Mouse (Mus musculus) E14TG2a.4 (cell line): ENCODE measurements around the gene Chmp1a.
A peak's percentile ranks its signal among the peaks of the same experiment; 100 is the strongest.

Source experiments
- H3K27me3 ChIP-seq: 2 replicates; pipeline ENCODE4 v1.6.1; 2014; ENCODE audit warnings: low read length, control low read depth; ENCODE audit not compliant: insufficient read depth
- H3K36me3 ChIP-seq: 2 replicates; pipeline ENCODE4 v1.6.1; 2014; ENCODE audit warnings: low read length, control low read depth; ENCODE audit not compliant: insufficient read depth
- H3K4me1 ChIP-seq: replicated peaks from 2 replicates; pipeline ENCODE4 v1.6.1; 2014; ENCODE audit warnings: low read depth, low read length, control low read depth
- H3K4me3 ChIP-seq: replicated peaks from 2 replicates; pipeline ENCODE4 v1.5.1; 2014; ENCODE audit warnings: mild to moderate bottlenecking, low read length
- H3K9me3 ChIP-seq: 2 replicates; pipeline ENCODE4 v1.6.1; 2014; ENCODE audit warnings: low read length, control low read depth
- CTCF ChIP-seq: conservative IDR thresholded peaks from 2 replicates; pipeline ENCODE4 v1.5.1; 2014; ENCODE audit warnings: low read length
- NANOG ChIP-seq: IDR thresholded peaks from 2 replicates; pipeline ENCODE4 v1.6.1; 2014; ENCODE audit warnings: borderline replicate concordance, low read length, mixed read lengths
- POU5F1 ChIP-seq: IDR thresholded peaks from 2 replicates; pipeline ENCODE4 v1.6.1; 2014; ENCODE audit warnings: low read length, borderline replicate concordance

Gene Chmp1a

DNA sequence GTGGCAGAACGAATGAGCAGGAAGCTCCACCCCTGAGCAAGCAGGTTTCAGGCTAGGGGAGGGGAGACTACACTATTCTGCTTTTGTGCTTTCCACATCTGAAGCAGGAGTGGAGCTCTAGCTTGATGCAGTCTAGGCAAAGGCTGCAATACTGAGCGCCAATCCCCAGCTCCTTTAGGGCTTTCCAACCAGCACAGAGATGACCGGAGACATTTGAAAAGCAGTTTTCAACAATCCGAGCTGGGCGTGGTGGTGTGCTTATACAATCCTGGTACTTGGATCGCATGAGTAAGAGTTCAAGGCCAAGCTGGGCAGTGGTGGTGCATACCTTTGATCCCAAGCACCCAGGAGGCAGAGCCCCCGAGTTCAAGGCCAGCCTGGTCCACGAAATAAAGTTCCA lies 20.7 kb downstream of the Chmp1a start:
- no peak for TF ChIP-seq NANOG
- TF ChIP-seq CTCF: no peak
- TF ChIP-seq POU5F1: no peak

DNA sequence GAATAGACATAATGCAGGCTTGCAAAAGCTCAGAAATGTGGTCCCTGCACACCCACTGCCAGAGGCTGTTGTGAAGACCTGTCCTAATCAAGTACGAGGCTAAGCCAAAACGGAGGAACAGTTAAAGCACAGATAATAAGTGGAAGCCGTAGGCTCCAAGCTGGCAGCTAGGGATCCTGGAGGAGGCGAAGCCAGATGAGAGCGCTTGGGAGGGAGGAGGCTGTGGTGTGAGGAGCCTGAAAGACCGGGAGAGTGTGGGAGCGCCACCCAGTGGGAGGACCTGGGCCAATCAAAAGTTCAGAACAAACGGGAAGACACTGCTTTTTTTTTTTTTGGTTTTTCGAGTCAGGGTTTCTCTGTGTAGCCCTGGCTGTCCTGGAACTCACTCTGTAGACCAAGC lies 21.9 kb downstream of the Chmp1a start:
- no peaks in the 10 kb centered on the region for H3K9me3 ChIP-seq
- H3K36me3 ChIP-seq: no peaks in the 10 kb centered on the region
- peaks cover 3% of the 10 kb centered on the region; the same call in 1 of the 2 replicates for H3K27me3 ChIP-seq
- H3K4me1 ChIP-seq: peaks cover 66% of the 10 kb centered on the region
- peak overlapping the region; percentile 43 for H3K4me3 ChIP-seq
- no peak for TF ChIP-seq POU5F1
- TF ChIP-seq CTCF: peak; percentile 27; the same call in 1 of the 2 replicates
- no peak for TF ChIP-seq NANOG

More for the DNA sequence above, 20.7 kb downstream of the Chmp1a start:
- peaks cover 62% of the 10 kb centered on the region for H3K4me1 ChIP-seq
- no peaks in the 10 kb centered on the region for H3K36me3 ChIP-seq
- peaks cover 3% of the 10 kb centered on the region; the same call in 1 of the 2 replicates for H3K27me3 ChIP-seq
- no peaks in the 10 kb centered on the region for H3K9me3 ChIP-seq
- H3K4me3 ChIP-seq: peak overlapping the region; percentile 23; the same call in 1 of the 2 replicates

DNA sequence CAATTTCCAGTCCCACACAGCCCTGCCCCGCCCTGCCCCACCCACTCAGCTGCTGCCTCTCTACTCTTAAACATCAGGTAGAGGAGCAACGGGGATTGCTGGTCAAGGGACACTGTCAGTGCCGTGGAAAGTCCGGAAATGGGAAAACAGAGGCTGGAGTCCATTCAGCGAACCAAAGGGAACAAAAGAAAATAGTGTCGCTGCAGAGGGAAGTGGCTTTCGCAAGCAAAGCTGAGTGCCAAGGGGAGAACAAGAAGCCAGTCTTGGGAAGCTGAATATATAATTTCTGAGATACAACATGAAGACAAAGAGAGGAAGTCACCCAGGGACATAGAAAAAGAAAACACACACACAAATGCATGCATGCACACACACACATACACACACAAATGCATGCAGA lies 23.7 kb downstream of the Chmp1a start:
- Histone ChIP-seq H3K36me3 (no peaks in the 10 kb centered on the region), H3K27me3 (no peaks in the 10 kb centered on the region), H3K4me1 (peaks cover 66% of the 10 kb centered on the region), H3K9me3 (no peaks in the 10 kb centered on the region), H3K4me3 (no peak overlapping the region)
- TF ChIP-seq CTCF: no peak
- TF ChIP-seq NANOG: no peak
- no peak for TF ChIP-seq POU5F1

DNA sequence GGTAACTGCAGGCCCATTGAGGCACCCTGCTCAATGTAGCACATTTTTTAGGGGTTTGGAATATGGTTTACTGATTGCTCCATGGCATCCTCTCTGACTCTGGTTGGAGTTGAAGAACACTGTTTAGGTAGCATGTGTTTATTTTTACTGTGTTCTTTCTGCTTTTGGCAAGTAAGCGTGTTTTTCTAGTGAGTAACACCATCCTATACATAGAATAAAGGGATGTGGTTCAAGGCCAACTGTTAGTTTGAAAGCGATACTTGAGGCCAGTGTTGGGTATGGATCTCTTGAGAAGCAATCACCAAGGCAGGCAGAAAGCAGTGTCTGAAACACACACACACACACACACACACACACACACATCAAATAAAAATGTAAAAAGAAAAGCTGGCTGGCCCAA lies 24.6 kb downstream of the Chmp1a start:
- no peak for TF ChIP-seq CTCF
- no peak for TF ChIP-seq POU5F1
- no peak for TF ChIP-seq NANOG
- Histone ChIP-seq H3K4me1 (peaks cover 57% of the 10 kb centered on the region), H3K4me3 (no peak overlapping the region)

DNA sequence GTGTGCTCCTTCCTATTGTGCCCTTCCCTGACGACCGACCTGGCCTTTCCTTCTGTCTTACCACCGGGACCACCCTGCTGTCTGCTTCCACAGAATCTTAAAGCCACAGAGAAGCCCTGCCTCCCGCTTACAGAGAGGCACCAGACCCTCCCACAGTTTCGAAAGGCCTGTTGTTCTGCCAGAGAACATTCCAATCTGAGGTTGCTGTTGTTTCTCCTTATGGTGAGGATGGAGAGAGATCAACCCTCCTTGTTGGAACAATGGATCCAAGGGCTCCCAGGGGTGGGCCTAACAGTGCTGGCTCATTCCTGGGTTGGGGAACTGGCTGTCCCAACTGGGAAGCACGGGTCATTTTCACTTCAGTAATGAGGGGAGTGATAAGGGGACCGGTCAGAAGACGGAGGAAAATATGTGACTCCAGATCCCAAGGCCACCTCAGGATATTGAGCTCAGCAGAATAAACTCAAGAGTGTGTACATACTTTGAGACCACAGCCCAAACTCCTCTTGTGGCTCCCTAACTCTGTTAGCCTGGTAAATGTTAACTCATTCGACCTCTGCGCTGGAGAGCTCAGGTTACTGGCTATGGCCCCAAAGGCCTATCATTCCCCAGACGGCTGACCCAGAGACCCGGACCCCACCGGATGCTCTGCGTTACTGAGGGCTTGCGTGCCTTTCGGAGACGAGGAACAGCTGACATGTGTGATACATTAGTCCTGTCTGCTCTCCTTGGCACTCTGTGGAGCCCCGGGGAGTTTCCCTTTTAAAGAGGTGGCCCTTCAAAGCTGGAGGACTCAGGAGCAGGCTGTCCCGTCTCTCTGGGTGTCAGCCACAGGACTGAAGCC lies 26.8 kb downstream of the Chmp1a start, which contains the start of gene Dpep1:
Gene Dpep1, plus strand, starts transcription at position 677 of the 844 bp plus-strand sequence.
- Histone ChIP-seq H3K4me1 (peaks cover 39% of the 10 kb centered on the region), H3K9me3 (peaks cover 1% of the 10 kb centered on the region), H3K4me3 (no peak within 1 kb of the TSS), H3K36me3 (no peaks in the 10 kb centered on the region), H3K27me3 (no peaks in the 10 kb centered on the region)
- TF ChIP-seq NANOG: no peak
- no peak for TF ChIP-seq CTCF
- TF ChIP-seq POU5F1: no peak

More for the DNA sequence above, 24.6 kb downstream of the Chmp1a start:
- Histone ChIP-seq H3K9me3 (no peaks in the 10 kb centered on the region), H3K27me3 (no peaks in the 10 kb centered on the region), H3K36me3 (no peaks in the 10 kb centered on the region)

DNA sequence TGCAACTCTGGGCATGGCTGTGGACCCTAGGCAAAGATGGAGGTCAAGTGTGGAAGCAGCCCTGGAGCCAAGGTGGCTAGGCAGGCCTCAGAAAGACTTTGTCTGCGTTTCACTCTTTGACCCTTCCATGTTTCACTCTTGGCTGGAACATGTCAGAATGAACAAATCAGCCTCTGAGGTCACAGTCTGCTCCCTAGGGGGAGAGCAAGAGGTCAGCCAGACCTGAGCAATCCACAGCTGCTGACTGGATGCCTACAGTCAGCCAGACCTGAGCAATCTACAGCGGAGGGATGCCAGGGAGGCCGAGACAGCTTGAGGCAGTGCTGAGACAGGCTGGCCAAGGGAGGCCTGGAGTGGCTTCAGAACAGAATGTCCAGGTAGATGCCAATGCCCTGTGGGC lies 31.2 kb downstream of the Chmp1a start:
- Histone ChIP-seq H3K9me3 (peaks cover 45% of the 10 kb centered on the region), H3K4me1 (peaks cover 11% of the 10 kb centered on the region), H3K36me3 (no peaks in the 10 kb centered on the region), H3K4me3 (no peak overlapping the region), H3K27me3 (no peaks in the 10 kb centered on the region)
- TF ChIP-seq NANOG (no peak), POU5F1 (no peak), CTCF (no peak)

DNA sequence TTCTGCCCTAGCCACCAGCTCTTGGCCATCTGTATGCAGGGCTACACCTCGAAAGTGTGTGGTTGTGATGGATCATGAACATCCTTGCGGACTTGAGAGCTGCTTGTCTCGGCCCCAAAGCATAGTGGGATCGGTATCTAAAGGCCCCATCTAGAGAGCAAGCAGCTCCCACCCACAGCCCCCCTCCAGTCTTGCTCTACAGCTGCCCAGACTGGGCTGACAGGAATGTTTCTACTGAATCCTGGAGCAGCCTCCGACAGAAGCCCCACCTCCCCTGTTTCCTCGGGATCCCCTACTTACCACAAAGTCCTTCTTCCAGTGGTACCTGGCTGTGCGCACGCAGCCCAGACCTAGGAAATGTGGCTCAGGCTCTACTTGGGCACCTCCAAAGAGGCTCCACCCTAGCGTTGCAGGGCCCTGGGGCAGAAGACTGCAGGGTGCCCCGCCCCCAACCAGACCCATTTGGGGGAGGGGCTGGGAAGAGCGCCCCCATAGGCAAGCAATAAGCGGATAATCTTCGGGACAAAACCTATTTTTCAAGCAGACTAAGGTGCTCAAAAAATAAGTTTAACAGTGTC lies 54.6 kb downstream of the Chmp1a start, which contains the start of gene Sult5a1:
Gene Sult5a1, minus strand, starts transcription at position 428 of the 578 bp plus-strand sequence.
- TF ChIP-seq CTCF: peak; percentile 23
- no peak for TF ChIP-seq POU5F1
- TF ChIP-seq NANOG: no peak
- Histone ChIP-seq H3K4me1 (peaks cover 40% of the 10 kb centered on the region), H3K36me3 (no peaks in the 10 kb centered on the region; the same call in 1 of the 2 replicates), H3K4me3 (peak within 1 kb of the TSS; percentile 51; the same call in 1 of the 2 replicates), H3K27me3 (no peaks in the 10 kb centered on the region), H3K9me3 (no peaks in the 10 kb centered on the region)

DNA sequence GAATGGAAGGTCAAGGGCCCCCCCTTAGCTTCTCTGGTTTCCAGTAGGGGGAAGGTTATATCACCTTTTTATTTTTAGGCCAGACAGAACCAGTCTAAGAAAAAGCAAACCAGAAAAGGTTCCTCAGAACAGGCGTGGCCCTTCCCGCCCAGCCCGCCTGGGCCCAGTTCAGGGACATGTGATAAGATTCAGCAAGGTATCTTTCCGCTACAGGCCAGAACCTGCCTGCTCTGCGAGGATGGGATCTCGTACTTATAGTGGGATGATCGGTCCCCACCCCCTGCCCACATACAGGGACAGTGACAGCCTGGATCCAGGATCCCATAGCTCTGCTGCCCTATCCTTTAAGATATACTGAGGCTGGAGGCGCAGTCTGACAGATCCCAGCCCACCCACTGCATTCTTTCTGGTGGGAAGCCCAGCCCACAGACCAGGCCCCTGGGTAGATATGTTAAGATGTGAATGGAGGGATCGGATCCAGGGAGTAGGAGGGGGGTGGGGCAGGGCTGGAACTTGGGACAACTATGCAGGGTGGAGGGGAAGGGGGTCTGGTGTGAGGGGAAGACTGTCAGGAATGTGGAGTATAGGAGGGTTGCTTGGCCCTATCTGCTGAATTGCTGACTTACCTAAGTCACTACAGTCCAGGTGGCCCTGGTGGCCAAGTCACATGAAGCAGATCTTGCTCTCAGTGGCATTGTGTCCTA lies 56.3 kb downstream of the Chmp1a start:
- TF ChIP-seq POU5F1 (no peak), CTCF (no peak), NANOG (no peak)
- Histone ChIP-seq H3K4me1 (peaks cover 40% of the 10 kb centered on the region), H3K36me3 (no peaks in the 10 kb centered on the region; the same call in 1 of the 2 replicates), H3K4me3 (no peak overlapping the region), H3K9me3 (no peaks in the 10 kb centered on the region), H3K27me3 (no peaks in the 10 kb centered on the region)
